Mouse (Mus musculus): ENCODE results near the gene Adgre5.

DNA sequence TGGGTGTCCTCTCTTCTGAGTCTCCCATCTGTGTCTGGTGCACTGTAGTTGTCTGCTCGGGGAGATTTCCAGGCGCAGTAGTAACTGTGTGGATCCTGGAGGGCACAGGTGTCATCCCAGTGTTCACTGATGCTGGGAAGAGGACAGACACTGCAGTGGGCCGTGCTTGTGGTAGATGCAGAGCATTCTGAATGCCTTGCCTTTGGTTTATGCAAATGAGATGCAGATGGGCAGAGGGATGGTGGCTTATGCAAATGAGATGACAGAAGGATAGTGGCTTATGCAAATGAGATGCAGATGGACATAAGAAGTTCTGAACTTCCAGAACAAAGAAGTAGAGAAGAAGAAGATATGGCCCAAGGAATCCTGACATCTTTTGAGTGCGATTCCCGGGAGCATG lies 9.2 kb downstream of the Adgre5 start:
- no peak for TF ChIP-seq GATA1 (IDR thresholded peaks at IDR 0.05; ENCODE audit: low read length)
- TF ChIP-seq TAL1 (IDR thresholded peaks at IDR 0.05; ENCODE audit: low read length) = no peak
